Mouse (Mus musculus): Measurements from ENCODE around the gene Hvcn1.

Gene Hvcn1

DNA sequence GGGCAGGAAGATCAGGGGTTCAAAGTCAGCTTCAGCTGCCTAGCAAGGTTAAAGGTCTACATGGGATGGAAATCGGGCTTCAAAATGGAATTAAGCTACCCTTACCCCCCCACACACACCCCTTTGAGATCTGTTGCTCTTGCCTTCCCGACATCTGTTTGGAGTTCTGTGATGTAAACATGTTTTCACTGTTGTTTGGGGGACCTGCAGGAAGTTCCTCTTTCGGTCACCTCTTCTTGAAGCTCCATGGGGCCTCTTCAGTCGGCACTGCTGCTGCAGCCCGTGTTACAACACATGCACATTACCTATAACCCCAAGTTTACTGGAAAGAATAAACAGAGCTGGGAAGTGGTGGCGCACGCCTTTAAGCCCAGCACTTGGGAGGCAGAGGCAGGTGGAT, 60.5 kb downstream of the Hvcn1 start:
- DNase-seq (ENCODE audit: low spot score in 2 of 2) = no peak

DNA sequence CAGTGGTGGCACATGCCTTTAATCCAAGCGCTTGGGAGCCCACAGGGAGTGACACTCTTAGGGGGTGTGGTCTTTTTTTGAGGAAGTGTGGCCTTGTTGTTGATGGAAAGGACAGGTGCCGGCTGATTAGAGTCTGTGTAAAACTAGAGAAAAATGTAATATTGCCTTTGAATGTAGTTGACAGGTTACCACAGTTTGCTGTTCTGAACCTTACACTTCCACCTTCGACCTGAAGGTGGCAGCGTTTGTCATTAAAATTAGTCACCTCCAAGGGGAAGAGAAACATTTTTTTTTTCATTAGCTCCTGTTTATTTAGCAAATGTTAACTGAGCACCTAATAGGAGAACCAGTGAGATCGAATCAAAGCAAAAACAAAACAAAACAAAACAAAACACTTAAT, 61.3 kb downstream of the Hvcn1 start:
- DNase-seq (ENCODE audit: low spot score in 2 of 2) = peak; percentile 77 to 90

DNA sequence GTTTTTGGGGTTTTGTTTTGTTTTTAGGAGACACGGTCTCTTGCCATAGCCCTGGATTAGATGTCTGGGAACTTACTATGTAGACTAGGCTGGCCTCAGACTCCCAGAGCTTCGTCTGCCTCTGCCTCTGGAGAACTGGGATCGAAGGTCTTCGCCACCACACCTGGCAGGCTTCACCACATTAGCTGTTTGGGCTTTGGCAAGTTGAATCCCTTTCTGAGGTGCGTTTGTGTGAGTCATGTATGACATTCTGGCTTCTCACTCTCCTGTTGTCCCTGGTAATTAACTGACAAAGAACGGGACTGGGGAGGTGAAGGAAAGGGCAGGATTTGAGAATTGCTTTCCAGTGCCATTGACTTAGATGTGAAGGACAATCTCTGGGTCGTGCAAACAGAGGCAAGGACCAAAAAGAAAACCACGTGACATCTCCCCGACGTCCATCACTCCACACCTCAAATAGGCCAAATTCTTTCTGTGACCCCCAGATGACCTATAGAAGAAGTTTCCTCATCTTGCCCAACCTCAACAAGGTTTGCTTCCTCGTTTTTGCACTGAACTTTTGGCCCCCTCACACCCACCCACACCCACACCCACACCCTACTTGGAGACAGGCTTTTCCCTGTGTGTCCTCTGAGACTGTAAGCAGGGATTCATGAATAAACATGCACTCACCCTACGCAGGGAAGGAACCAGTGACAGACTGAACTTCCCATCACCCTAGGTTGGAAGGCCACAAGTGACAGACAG, 62.4 kb downstream of the Hvcn1 start:
- DNase-seq (ENCODE audit: low spot score in 2 of 2) = no peak

DNA sequence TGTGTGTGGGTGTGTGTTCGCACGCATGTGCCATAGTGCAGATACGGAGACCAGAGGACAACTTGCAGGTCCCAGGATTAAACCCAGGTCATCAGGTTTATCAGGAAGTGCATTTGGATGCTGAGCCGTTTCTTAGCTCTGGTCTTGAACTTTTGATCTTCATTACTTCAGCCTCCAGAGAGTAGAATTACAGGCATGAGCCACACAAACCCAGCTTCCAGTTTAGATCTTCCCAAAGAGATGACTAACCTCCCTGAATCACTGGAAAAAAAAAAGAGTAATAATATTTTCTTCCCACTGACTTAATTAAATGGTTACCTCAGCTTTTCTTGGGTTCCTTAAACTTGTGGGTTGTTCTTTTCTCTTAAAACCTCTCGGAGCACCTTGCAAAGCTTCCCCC, 66.2 kb downstream of the Hvcn1 start:
- no peak for DNase-seq (ENCODE audit: low spot score in 2 of 2)

DNA sequence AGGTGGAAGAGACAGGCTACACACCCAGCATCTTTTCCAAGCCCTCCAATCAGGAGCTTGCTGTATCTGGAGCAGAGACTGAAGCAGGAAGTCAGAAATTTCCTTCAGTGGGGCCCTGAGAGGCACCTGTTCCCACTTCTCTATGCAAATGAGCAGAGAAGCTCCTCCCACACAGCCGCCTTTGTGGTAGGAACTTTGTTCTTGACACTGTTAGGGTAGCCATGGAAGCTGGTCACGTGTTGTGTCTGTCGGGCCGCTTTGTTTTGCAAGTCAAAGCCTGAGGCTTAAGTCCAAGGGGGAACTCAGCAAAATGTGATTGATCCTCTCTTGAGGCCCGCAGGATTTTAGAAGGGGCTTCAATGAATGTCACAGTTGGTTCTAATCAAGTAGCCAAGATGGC, 68.2 kb downstream of the Hvcn1 start:
- peak; percentile 74 to 77 for DNase-seq (ENCODE audit: low spot score in 2 of 2)

DNA sequence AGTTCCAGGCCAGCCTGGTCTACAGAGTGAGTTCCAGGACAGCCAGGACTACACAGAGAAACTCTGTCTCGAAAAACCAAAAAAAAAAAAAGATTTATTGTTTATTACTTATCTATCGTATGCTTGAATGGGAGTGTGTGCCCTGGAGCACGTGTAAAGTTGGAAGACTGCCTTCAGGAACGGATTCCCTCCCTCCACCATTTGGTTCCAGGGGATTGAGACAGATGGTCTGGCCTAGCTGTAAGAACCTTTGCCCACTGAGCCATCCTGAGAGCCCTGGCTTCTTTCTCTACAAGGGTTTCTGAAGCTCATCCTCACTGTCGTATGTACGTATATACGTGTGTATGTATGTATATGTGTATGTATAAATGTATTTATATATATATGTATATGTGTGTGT, 72.3 kb downstream of the Hvcn1 start:
- DNase-seq (ENCODE audit: low spot score in 2 of 2) = no peak

DNA sequence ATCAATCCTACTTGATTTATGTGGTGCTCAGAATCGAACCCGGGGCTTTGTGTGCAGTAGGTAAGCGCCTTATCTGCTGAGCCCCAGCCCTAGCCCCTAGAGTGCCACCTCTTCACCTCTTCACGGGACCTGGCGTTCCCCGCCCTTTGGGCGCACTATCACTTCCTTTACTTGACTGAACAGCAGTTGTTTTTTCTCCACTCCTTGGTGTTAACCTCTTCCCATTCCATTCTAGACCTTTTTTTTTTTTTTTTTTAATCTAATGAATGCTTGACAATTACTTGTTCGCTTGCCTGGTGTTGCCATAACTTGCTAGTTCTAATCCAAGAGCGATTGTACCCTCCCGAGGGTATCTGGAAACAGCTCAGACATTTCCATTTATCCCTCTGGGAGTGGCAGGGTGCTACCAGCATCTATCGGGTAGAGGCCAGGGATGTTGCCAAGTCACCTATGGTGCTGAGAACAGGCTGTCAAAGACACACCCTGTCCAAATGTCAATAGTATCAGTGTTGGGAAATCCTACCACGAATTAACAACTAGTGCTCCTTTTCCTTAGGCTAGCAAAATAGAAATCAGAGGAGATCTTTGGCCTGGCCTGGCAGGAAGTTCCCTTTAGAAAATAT, 73.3 kb downstream of the Hvcn1 start:
- DNase-seq (ENCODE audit: low spot score in 2 of 2) = no peak

DNA sequence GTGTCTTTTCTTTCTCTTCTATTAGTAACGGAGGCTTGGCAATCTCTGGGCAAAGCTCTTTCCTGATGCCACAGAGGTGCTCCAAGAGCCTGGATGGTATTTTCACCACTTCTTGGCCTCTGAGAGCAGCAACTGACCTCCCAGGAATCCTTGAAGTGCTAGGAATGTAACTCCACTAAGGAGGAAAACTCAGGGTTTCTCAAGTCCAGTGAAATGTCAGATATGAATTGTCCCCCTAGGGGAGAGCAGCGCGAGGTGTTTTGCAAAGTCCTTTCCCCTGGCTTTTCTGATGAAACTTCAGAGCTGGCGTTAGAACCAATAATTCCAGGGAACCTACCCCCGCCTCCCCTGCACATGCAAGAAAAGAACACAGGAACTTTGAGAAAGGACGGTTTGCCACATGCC, 73.8 kb downstream of the Hvcn1 start:
- DNase-seq (ENCODE audit: low spot score in 2 of 2) = no peak

DNA sequence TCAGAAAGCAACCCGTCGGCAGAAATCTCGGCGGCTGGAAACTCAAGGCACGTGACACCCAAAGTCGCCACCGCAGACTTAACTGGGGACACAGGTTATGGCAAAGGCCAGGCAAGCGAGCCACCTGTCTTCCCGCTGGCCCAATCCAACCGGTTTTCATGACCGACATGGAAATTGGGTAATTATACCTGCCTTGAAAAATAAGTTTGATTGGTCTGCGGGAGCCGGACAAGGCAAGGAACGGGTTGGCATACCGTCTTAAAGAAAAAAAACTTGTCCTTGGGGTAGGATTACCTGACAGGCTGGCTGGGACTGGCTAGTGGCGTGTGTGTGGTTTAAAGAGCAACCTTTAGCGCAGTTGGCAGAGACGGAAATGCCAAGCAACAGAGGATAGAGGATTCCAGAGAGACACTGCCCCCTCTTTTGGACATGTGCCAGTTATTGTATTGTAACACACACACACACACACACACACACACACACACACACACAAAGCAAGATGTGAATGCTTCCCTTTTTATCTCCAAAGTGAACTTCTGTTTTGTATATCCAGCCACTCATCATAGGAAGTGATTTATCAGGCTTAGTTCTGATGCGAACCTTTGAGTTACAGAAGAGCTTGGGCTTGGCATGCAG, 74.3 kb downstream of the Hvcn1 start:
- no peak for DNase-seq (ENCODE audit: low spot score in 2 of 2)

DNA sequence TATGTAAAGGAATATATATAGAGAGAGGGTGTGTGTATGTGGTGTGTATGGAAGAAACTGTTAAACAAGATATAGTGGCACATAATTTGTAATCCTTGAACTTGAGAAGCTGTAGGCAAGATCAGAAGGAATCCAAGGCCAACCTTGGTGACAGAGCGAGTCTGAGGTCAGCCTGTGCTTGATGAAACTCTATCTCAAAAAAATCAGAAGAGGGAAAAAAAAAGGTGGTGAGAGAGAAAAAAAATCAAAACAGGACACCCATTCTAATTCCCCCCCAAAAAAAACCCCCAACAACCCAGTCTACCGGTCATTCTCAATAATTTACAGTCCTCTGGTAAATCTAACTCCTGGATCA, 77.2 kb downstream of the Hvcn1 start:
- DNase-seq (ENCODE audit: low spot score in 2 of 2) = no peak

DNA sequence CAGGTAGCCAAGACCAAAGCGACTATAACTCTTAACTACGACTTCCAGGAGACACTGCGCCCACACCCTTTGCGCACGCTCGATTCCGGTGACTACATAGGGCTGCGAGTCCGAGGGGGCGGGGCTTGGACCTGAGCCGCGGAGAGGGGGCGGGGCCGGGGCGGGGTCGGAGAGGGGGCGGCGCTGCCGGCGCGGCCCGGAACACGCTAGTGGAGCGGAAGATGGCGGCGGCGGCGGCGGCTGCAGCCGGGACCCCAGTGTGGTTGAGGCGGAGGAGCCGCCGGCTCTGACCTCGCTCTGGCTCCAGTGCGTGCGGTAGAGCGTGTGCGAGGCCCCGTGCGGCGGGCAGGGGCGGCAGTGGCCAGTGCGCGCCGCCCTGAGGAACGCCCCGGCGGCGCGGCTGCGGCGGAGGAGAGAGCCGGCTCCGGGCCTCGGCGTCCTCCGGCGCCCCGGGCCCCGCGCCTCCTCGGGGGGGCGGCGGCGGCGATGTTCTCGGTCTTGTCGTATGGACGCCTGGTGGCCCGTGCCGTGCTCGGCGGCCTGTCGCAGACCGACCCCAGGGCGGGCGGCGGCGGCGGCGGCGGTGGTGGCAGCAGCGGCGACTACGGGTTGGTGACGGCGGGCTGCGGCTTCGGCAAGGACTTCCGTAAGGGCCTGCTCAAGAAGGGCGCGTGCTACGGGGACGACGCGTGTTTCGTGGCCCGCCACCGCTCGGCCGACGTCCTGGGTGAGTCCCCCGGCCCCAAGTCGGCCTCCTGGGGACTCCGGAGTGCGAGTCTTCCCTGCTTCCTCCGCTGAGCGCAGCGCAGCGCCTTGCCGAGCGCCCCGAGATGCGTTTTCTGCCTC, 77.8 kb downstream of the Hvcn1 start, which contains the start of gene Pptc7:
Gene Pptc7 (plus strand): TSS at position 183 of the 846 bp plus-strand sequence.
- DNase-seq (ENCODE audit: low spot score in 2 of 2) = peak; percentile 92 to 98

DNA sequence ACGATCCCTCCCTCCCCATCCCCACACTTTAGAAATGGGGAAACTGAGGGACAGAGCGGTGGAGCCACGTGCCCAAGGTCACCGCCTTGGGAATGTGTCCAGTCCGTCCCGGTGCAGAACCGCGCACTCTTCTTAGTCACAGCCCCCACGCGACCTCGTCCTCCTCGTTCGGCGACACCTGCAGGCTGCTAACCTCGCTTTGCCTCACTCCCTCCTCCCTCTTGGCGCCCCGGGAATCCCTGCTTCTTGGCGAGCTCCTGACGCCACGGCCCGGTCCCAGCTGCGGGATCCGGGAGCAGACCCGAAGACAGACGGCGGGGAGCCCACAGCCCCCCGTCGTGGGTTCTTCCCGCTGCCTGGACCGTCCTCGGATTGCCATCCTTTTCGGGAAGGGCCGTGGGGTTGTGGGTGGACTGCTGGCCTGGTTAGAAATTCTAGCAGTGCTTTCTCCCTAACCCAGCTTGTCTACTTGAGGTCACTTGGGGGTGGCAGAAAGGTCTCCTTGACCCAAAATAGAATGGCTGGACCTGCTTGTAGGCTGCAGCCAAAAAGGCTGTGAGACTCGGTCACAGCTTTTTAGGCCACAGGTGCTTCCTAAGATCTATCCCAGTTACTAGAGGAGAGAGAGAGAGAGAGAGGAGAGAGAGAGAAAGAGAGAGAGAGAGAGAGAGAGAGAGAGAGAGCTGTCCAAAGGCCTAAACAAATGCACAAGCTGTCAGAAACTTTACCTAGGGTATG, 78.6 kb downstream of the Hvcn1 start:
- peak; percentile 47 to 79 for DNase-seq (ENCODE audit: low spot score in 2 of 2)

DNA sequence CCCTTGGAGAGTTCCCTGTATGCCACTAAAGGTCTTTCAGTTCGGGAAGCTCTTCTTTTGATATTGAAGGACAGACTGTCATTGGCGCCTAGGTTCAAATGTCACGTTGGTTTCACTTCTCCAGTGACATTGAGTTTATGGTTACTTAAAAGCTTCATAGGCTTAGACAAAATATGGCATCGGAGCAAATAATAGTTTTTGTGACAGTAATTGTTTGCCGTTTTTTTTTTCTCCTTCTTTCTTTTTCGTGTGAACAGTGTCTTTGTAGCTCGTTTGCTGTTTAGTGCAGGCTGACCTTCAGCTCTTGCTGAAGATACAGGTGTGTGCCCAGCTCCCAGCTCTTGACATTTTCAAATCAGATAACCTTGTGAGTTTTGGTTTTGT, 79.2 kb downstream of the Hvcn1 start:
- no peak for DNase-seq (ENCODE audit: low spot score in 2 of 2)

DNA sequence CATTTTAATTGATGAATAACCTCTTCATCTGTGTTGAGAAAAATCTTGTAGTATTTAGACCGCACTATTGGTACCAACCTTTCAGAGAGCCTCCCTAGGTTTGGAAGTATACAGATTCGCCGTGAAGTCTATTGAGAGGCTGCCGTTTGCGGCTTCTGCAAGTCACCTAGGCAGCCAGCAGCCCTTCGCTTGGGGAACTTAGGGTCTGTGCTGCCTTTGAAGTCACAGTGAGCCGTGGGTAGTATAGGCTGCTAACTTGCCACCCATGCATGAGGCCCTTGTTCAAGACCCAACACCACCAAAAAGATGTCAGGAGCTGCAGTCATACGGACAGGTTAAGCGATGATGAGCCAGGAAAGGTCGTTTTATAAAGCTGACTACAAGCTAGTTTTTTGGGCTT, 79.6 kb downstream of the Hvcn1 start:
- no peak for DNase-seq (ENCODE audit: low spot score in 2 of 2)

DNA sequence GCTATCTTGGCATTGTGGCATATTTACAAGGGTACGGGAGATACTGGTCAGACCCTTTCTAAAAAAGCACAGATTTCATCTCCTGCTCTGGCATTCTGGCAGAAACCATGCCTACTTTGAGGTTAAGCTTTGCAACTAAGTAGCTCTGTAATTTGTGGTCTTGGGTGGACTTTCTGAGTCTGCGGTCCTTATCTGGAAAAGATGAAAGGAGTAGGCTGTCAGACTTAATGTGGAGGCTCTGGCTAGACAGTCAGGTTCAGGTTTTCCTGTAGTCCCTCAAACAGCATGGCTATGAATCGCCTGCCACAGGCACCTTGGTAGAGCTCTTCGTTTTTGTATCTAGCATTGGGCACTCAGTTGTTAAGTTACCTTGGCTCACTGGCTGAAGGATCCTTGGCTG, 80.4 kb downstream of the Hvcn1 start:
- no peak for DNase-seq (ENCODE audit: low spot score in 2 of 2)

DNA sequence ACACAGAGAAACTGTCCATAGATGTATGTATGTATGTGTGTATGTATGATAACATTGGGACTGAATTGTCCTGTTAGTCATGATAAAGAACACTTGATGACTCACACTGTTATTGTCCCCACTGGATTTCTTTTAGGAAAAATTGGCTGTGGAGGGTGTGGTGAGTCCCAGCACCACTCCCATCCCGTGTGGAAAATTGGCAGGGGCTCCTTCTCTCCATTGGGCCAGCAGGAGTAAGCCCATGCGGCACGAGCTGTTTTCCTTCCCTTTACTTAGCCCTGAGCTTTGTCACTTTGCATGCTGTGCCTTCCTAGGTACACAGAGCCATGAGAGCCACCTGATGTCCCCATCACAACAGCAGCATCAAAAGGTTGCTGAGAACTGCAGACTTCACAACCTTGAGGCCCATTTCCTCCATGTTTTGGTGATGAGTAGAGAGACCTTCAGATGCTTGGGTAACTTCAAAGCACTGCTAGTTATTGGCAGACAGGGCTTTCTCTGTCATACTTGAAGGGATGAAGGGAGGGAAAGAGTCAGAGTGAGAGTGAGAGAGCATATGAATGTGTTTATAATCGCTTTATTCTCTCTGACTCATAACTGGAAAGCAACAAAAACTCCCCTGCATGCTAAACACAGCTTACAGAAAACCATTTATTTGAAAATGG, 81.7 kb downstream of the Hvcn1 start:
- DNase-seq (ENCODE audit: low spot score in 2 of 2) = no peak

DNA sequence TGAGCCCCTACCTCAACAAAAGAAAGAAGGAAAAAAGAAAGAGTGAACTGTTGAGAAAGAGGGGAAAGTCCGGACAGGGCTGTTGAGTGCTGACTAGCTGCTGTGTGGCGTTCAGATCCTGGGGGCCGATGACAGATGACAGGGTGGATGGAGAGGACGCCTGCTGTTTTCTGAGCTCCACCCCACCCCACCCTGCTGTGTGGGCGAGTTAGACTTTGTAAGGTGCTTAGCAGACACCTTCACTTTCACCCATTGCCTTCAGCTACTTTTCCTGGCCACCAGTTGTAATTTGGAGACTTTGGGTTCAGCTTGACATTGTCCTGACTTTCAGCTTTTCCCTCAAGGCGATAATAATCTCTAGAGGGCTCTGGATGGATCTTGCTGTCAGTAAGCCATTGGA, 84.5 kb downstream of the Hvcn1 start:
- peak in 1 of 2 experiments; percentile 36 for DNase-seq (ENCODE audit: low spot score in 2 of 2)
